Mouse (Mus musculus) limb, embryonic 11.5 days (tissue): ENCODE measurements around the gene Pdcd6ip. TPM values are rescaled to one million over a fixed set of nuclear protein-coding genes. Genes with fewer than 3 reads are reported as not detected.

ENCODE experiments used
- ATAC-seq: fragments of 200-750 bp; cut with Nextera tagmentation; 2 replicates; pipeline ENCODE4 v1.8.0; 2017; ENCODE audit warnings: low read depth; ENCODE audit not compliant: insufficient number of reproducible peaks, low FRiP score, low TSS enrichment
- DNase-seq: peaks from one replicate; pipeline ENCODE4 v3.0.0-alpha.2; 2015; ENCODE audit warnings: low spot score
- H3K27ac ChIP-seq: fragments of 300-500 bp; sonication (generic); replicated peaks from 2 replicates; pipeline ENCODE4 v1.5.1; 2014; ENCODE audit warnings: low read depth, mild to moderate bottlenecking, low read length
- H3K27me3 ChIP-seq: fragments of 300-500 bp; sonication (generic); 2 replicates; pipeline ENCODE4 v1.6.1; 2014; ENCODE audit warnings: mild to moderate bottlenecking, low read length, mixed read lengths; ENCODE audit not compliant: control insufficient read depth, insufficient read depth
- H3K36me3 ChIP-seq: fragments of 300-500 bp; sonication (generic); 2 replicates; pipeline ENCODE4 v1.6.1; 2014; ENCODE audit warnings: mild to moderate bottlenecking, low read length, moderate library complexity, mixed read lengths; ENCODE audit not compliant: control insufficient read depth, insufficient read depth
- H3K4me1 ChIP-seq: fragments of 300-500 bp; sonication (generic); 2 replicates; pipeline ENCODE4 v1.6.1; 2014; ENCODE audit warnings: low read length, mixed read lengths; ENCODE audit not compliant: control insufficient read depth, insufficient read depth
- H3K4me2 ChIP-seq: fragments of 300-500 bp; sonication (generic); 2 replicates; pipeline ENCODE4 v1.6.1; 2014; ENCODE audit warnings: low read depth, mild to moderate bottlenecking, moderate library complexity; ENCODE audit not compliant: severe bottlenecking
- H3K4me3 ChIP-seq: fragments of 300-500 bp; sonication (generic); 2 replicates; pipeline ENCODE4 v1.5.1; 2014; ENCODE audit warnings: low read depth, low read length
- H3K9ac ChIP-seq: fragments of 300-500 bp; sonication (generic); 2 replicates; pipeline ENCODE4 v1.6.1; 2014; ENCODE audit warnings: mild to moderate bottlenecking, low read length
- H3K9me3 ChIP-seq: fragments of 300-500 bp; sonication (generic); 2 replicates; pipeline ENCODE4 v1.6.1; 2016; ENCODE audit warnings: low read length; ENCODE audit not compliant: control insufficient read depth
- WGBS: fragments of 180-500 bp; shearing (Covaris S2); extraction: QIAGEN DNeasy Blood & Tissue Kit; methylation state at CpG from one replicate; pipeline ENCODE4 v1.1.7; 2014; 5-methylcytosine and 5-hydroxymethylcytosine counted together
- polyA plus RNA-seq: library from polyadenylated mRNA; unstranded; fragments of >200 nt; fragmentation: Nextera tagmentation; extraction: Ambion mirVana; gene quantifications from 2 replicates; pipeline ENCODE4 v1.2.1, GENCODE M21; 2014

Gene Pdcd6ip
- polyA plus RNA-seq = 55.6 and 56.2 TPM in 2 replicates

DNA sequence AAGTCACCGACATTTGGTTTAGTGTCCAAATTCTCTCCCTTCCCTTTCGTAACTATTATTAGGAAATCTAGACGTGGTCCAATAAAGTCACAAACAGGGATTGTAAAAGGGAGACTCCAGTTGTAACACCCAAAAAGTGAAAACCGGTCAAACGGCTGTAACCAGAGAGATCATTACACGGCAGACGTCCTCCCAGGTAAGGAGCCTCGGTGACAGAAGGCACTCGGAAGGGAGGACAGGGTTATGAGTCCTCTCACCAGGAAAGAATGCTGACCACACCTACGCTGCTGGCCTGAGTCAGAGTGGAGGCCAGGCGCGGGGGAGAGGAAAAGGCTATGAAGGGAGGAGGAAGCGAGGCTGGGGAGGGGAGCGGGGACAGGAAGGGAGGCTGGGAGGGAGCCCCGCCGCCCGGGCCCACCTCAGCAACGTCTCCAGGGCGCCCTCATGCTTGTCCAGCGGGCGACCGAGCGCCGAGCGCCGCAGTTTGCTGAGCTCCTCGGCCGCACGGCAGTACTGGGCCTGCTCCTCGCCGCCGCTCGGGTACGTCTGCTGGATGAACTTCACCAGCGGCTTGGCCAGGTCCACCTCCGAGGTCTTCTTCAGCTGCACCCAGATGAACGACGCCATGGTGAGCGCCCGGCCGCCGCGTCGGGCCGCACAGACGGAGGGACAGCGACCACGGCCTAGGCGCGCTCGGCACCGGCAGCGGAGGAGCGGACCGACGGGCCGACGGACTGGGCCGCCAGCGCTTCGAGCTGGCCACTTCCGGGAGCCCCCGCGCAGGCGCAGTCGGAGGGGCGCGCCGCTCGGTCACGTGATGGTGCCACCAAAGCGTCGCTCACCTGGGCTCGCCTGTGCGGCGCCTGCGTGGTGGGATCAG lies at the start of gene Pdcd6ip:
Gene Pdcd6ip, minus strand, starts transcription at position 779 of the 880 bp plus-strand sequence.
- Histone ChIP-seq H3K27me3 (no peaks in the 10 kb centered on the region), H3K4me2 (peak within 1 kb of the TSS; percentile 74), H3K36me3 (no peaks in the 10 kb centered on the region), H3K9me3 (no peaks in the 10 kb centered on the region), H3K4me1 (peaks cover 11% of the 10 kb centered on the region), H3K9ac (peak within 1 kb of the TSS; percentile 89), H3K4me3 (peak within 1 kb of the TSS; percentile 97), H3K27ac (no peak within 1 kb of the TSS; the same call in 1 of the 2 replicates)
- ATAC-seq = peak; percentile 92
- DNase-seq = peak; percentile 92
- WGBS = 2% methylated on average over 73 of the region's 77 CpGs

DNA sequence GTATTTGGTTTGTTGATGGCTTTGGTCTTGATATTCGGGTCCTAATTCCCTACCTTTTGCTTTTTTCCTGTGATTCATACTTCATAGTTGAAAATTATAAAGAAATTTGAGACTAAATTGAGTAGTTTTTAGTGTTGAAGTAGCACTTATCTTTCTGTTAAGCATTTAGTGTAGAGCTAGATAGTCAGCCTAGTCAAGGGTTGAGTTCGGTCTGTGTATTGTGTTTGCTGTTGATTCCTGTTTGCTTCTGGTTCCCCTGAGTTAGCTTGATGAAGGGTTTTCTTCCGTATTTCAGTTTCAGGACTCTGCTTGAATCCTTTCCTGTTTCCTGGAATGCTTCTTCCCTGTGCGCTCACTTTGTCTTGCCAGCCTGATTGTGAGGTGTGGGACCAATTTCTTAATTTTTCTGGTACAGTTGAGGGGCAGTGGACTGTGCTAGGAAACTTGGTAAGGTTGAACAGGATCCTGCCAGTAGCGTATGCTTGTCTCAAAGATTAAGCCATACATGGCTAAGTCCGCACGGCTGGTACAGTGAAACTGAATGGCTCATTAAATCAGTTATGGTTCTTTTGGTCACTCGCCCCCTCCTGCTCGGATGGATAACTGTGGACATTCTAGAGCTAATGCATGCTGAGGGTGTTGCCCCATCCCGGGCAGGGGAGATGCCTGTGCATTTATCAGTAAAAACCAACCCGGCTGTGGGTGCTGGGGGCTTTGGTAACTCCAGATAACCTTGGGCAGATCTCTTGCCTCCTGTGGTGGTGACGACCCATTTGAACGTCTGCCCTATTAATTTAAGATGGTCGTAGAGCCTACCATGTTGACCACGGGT lies 48.0 kb upstream of the Pdcd6ip start:
- Histone ChIP-seq H3K4me1 (no peaks in the 10 kb centered on the region), H3K27me3 (no peaks in the 10 kb centered on the region), H3K36me3 (peaks cover 5% of the 10 kb centered on the region), H3K9me3 (no peaks in the 10 kb centered on the region), H3K9ac (no peak overlapping the region), H3K4me2 (no peak overlapping the region), H3K27ac (no peak overlapping the region), H3K4me3 (no peak overlapping the region)
- no peak for DNase-seq
- ATAC-seq = no peak
- WGBS = 91% methylated on average over 15 of the region's 15 CpGs

- ATAC-seq (no peak), DNase-seq (no peak)
- H3K9me3 ChIP-seq = no peaks in the 10 kb centered on the region
- WGBS = 87% methylated on average over 7 of the region's 7 CpGs
- no peak overlapping the region for H3K9ac ChIP-seq
- no peak overlapping the region for H3K4me2 ChIP-seq
- no peaks in the 10 kb centered on the region for H3K4me1 ChIP-seq
- 0 out of 2 replicates have a peak, but pooled peaks cover 2% of the 10 kb centered on the region for H3K36me3 ChIP-seq
- H3K27ac ChIP-seq = no peak overlapping the region
- H3K27me3 ChIP-seq = no peaks in the 10 kb centered on the region
- no peak overlapping the region for H3K4me3 ChIP-seq
Measured at GRCm38 (mm10) chr9:113749356-113749755, 41.3 kb upstream of the Pdcd6ip start.

DNA sequence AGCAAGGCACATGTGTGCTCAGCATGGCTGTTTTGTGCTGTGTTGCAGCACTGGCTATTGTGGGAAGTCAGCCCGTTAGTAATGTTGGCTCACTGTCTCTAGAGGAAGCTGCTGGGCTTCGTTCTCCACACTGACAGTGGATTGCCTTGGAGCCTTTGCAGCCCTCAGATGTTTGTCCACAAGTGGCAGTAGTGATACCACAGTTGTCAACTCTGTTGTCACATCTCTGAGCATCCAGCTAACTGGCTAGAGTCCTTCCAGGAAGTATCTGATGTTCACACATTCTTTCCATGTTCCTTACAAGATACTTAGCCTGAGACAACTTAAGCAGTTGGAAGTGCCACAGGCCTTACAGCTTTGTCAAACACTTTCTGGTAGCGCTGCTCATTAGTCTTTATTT lies 35.2 kb upstream of the Pdcd6ip start:
- H3K9ac ChIP-seq = no peak overlapping the region
- H3K4me2 ChIP-seq = no peak overlapping the region
- no peaks in the 10 kb centered on the region for H3K4me1 ChIP-seq
- H3K36me3 ChIP-seq = no peaks in the 10 kb centered on the region
- no peak for ATAC-seq
- no peak for DNase-seq
- WGBS = 71% methylated on average over 3 of the region's 3 CpGs
- H3K4me3 ChIP-seq = no peak overlapping the region
- H3K9me3 ChIP-seq = no peaks in the 10 kb centered on the region
- no peaks in the 10 kb centered on the region for H3K27me3 ChIP-seq
- no peak overlapping the region for H3K27ac ChIP-seq

DNA sequence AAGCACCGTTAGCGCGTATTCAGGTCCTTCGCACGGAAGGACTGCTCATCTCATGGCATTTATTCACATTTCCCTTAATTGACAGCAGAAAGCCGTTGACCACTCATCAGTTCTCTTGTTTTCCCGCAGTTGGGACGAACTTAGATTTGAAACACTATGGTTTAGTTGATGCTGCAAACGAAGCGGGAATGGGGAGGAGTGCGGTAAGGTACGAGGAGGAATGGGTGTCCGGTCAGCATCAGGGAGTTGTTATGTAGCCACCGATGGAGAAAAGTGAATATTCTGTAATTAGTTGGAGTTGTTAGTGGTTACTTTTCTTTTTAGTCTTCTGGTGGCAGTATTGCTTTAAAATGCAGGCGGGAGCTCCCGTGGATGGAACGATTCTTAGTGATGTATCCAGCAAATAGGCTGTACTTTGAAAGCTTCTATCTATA lies 34.3 kb upstream of the Pdcd6ip start:
- Histone ChIP-seq H3K27ac (no peak overlapping the region), H3K4me3 (peak overlapping the region; percentile 94), H3K4me2 (peak overlapping the region; percentile 91), H3K4me1 (no peaks in the 10 kb centered on the region), H3K9ac (peak overlapping the region; percentile 91), H3K36me3 (no peaks in the 10 kb centered on the region), H3K27me3 (no peaks in the 10 kb centered on the region), H3K9me3 (no peaks in the 10 kb centered on the region)
- WGBS = 7% methylated on average over 17 of the region's 17 CpGs
- ATAC-seq = no peak
- peak; percentile 35 for DNase-seq

DNA sequence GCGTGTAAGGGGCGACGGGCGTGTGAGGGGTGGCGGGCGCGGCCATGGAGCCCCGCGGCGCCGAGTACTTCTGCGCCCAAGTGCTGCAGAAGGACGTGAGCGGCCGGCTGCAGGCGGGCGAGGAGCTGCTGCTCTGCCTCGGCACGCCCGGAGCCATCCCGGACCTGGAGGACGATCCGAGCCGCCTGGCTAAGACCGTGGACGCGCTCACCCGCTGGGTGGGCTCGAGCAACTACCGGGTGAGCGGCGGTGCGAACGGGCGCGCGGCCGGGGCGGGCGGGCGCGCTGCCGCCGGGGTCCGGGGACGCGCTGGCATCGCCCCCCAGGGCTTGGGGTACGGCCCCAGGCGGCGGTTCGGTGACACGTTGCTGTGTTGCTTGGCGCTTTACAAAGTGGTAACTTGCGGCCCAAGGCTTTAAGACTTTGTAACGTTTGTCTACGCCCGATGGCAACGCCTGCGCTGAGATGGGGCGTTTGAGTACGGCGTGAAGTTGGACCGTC lies 33.6 kb upstream of the Pdcd6ip start:
- 1% methylated on average over 63 of the region's 64 CpGs for WGBS
- peak overlapping the region; percentile 91 for H3K9ac ChIP-seq
- 0 out of 2 replicates have a peak overlapping the region, but pooled peaks have one; percentile 42 for H3K27ac ChIP-seq
- DNase-seq (peak; percentile 72), ATAC-seq (peak; percentile 76)
- H3K4me1 ChIP-seq = no peaks in the 10 kb centered on the region
- no peaks in the 10 kb centered on the region for H3K27me3 ChIP-seq
- peak overlapping the region; percentile 94 for H3K4me3 ChIP-seq
- no peaks in the 10 kb centered on the region for H3K9me3 ChIP-seq
- H3K4me2 ChIP-seq = peak overlapping the region; percentile 91
- H3K36me3 ChIP-seq = no peaks in the 10 kb centered on the region

DNA sequence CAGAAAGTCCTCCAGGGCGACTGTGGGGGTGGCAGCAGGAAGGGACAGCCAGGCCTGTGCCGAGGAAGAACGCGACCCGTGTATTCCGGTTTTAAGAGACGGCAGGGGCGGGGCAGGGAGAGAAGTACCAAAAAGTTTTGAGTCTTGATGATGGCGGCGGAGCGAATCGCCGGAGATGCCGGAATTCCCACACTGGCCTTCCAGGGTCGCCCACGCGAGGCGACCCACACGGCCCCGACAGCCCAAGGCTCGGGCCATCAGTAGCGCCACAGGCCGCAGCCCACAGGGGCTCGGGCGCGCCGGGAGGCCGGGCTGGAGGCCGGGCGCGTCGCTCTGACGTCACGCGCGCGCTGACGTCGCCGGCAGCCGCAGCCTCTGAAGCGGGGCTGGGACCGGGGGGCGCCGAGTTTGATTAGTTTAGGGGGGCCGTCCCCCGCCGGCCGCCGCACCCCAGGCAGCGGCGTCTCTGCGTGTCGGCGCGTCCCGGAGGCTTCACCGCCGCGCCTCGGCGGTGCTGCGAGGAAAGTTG lies 33.1 kb upstream of the Pdcd6ip start, which contains the start of gene Clasp2:
Gene Clasp2, plus strand, starts transcription at position 366 of the 529 bp plus-strand sequence.
- no peaks in the 10 kb centered on the region for H3K36me3 ChIP-seq
- no peaks in the 10 kb centered on the region for H3K27me3 ChIP-seq
- peak within 1 kb of the TSS; percentile 91 for H3K4me2 ChIP-seq
- no peaks in the 10 kb centered on the region for H3K4me1 ChIP-seq
- H3K4me3 ChIP-seq = peak within 1 kb of the TSS; percentile 94
- DNase-seq (peak; percentile 84), ATAC-seq (peak; percentile 97)
- H3K9ac ChIP-seq = peak within 1 kb of the TSS; percentile 91
- WGBS = under 1% methylated on average over 63 of the region's 63 CpGs
- H3K9me3 ChIP-seq = no peaks in the 10 kb centered on the region
- 0 out of 2 replicates have a peak within 1 kb of the TSS, but pooled peaks have one; percentile 42 for H3K27ac ChIP-seq

GRCm38 (mm10) chr9:113738941-113739340 lies 30.9 kb upstream of the Pdcd6ip start:
- WGBS = 88% methylated on average over 6 of the region's 6 CpGs
- no peak overlapping the region for H3K4me2 ChIP-seq
- no peaks in the 10 kb centered on the region for H3K9me3 ChIP-seq
- no peak overlapping the region for H3K27ac ChIP-seq
- H3K4me3 ChIP-seq = no peak overlapping the region
- H3K9ac ChIP-seq = no peak overlapping the region
- H3K36me3 ChIP-seq = no peaks in the 10 kb centered on the region
- H3K4me1 ChIP-seq = no peaks in the 10 kb centered on the region
- no peaks in the 10 kb centered on the region for H3K27me3 ChIP-seq
- DNase-seq (no peak), ATAC-seq (no peak)
